In the genomic region with DNA sequence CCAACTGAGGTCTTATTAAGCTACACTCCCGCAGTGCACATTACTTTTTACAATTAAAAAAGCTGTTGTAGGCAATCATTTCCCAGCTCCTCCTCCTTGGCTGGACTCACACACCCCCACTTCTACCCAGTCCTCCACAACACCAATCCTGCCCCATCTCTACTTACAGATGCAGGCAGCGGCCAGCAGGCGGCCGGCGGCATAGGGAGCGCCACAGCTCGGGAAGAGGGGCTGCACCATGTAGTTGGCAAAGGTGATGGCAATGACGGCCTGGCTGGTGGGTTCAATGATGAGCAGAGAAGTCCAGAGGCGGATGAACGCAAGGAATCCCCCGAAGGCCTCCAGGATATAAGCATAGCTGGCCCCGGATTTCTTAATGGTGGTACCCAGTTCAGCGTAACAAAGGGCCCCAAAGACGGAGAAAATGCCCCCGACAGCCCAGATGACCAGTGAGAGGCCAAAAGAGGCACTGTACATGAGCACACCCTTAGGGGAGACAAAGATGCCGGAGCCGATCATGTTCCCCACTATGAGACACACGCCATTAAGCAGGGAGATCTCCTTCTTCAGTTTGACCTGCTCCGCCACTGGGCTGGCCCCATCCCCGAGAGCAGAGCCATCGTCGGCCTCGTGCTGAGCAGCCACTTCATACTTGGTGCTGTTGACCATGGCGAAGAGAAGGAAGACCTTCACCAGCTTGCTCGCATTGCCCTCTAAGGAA, we compare ENCODE assay signal across 11 mouse cellular contexts. TPM values are rescaled to one million over a fixed set of nuclear protein-coding genes. Genes with fewer than 3 reads are reported as not detected.
DNase-seq lines count a peak whose midpoint lies in the region; ATAC-seq and TF ChIP-seq lines count a peak whose summit lies in the region.
"Had no signal": no experiment of that assay in that cellular context is flagged by ENCODE, and none has a peak within 500 bp of the region (broad histone marks: within the 10 kb centered on the region; RNA-seq: fewer than 3 reads in every experiment).

No protein-coding gene starts in this region.

- TF ChIP-seq EP300 in ES-Bruce4 (IDR thresholded peaks at IDR 0.05; ENCODE audit: insufficient read depth, low read depth, low read length), result no peak
- no peak for TF ChIP-seq EP300 in liver, embryonic 14.5 days (IDR thresholded peaks at IDR 0.05; ENCODE audit: low read depth)

- no peaks in the 10 kb centered on the region for H3K9me3 ChIP-seq in hindbrain, embryonic 13.5 days
- H3K9me3 ChIP-seq in hindbrain, embryonic 12.5 days (replicated peaks), result no peaks in the 10 kb centered on the region
- H3K9me3 ChIP-seq in ES-Bruce4 (replicated peaks; ENCODE audit: control insufficient read depth, insufficient read depth, low read length, poor library complexity, severe bottlenecking), result no peaks in the 10 kb centered on the region
- no peaks in the 10 kb centered on the region for H3K9me3 ChIP-seq in intestine, embryonic 15.5 days
- H3K9me3 ChIP-seq in liver, embryonic 14.5 days (ENCODE audit: control insufficient read depth, low read length), result no peaks in the 10 kb centered on the region
- H3K9me3 ChIP-seq: forebrain, embryonic 13.5 days; G1E had no signal

- no peak overlapping the region for H3K4me3 ChIP-seq in hindbrain, embryonic 13.5 days
- no peak overlapping the region for H3K4me3 ChIP-seq in hindbrain, embryonic 12.5 days
- peak overlapping the region; percentile 33 for H3K4me3 ChIP-seq in ES-Bruce4 (ENCODE audit: low read depth, low read length)
- H3K4me3 ChIP-seq in intestine, embryonic 15.5 days (replicated peaks), result peak overlapping the region; percentile 29
- no peak overlapping the region for H3K4me3 ChIP-seq in liver, embryonic 14.5 days (ENCODE audit: insufficient read depth in 1 of 2, low read depth in 2 of 2, low read length in 2 of 2)
- H3K4me3 ChIP-seq: forebrain, embryonic 13.5 days had no signal

- H3K27ac ChIP-seq in hindbrain, embryonic 13.5 days, result no peak overlapping the region
- no peak overlapping the region for H3K27ac ChIP-seq in hindbrain, embryonic 12.5 days
- H3K27ac ChIP-seq in ES-Bruce4 (ENCODE audit: insufficient read depth, low read length), result 0 out of 2 replicates have a peak overlapping the region, but pooled peaks have one; percentile 93
- H3K27ac ChIP-seq in intestine, embryonic 15.5 days, result peak overlapping the region; percentile 86; the same call in 1 of the 2 replicates
- H3K27ac ChIP-seq in liver, embryonic 14.5 days, result no peak overlapping the region
- H3K27ac ChIP-seq: forebrain, embryonic 13.5 days had no signal

- 0 out of 2 replicates have a peak, but pooled peaks cover 8% of the 10 kb centered on the region for H3K4me1 ChIP-seq in hindbrain, embryonic 13.5 days (replicated peaks)
- H3K4me1 ChIP-seq in hindbrain, embryonic 12.5 days, result peaks cover 15% of the 10 kb centered on the region
- peaks cover 2% of the 10 kb centered on the region for H3K4me1 ChIP-seq in ES-Bruce4 (ENCODE audit: control insufficient read depth, insufficient read depth, low read length)
- H3K4me1 ChIP-seq in intestine, embryonic 15.5 days (replicated peaks), result peaks cover 6% of the 10 kb centered on the region
- H3K4me1 ChIP-seq in liver, embryonic 14.5 days (replicated peaks; ENCODE audit: control insufficient read depth in 2 of 2, insufficient read depth in 2 of 2, low read length in 1 of 2), result peaks cover 0 to 14% of the 10 kb centered on the region in 2 experiments; a peak in 3 of 4 replicates

- intact Hi-C loops in gastrocnemius, postnatal 36 days (cut with DNase I), result no loop called here

- H3K4me2 ChIP-seq in hindbrain, embryonic 13.5 days, result 0 out of 2 replicates have a peak overlapping the region, but pooled peaks have one; percentile 6
- H3K4me2 ChIP-seq in hindbrain, embryonic 12.5 days (replicated peaks), result no peak overlapping the region
- H3K4me2 ChIP-seq in intestine, embryonic 15.5 days (replicated peaks), result peak overlapping the region; percentile 52
- no peak overlapping the region for H3K4me2 ChIP-seq in liver, embryonic 14.5 days (ENCODE audit: low read depth)
- H3K4me2 ChIP-seq: forebrain, embryonic 13.5 days had no signal

- 82% methylated on average over 25 of the region's 25 CpGs for WGBS in hindbrain, embryonic 13.5 days
- WGBS in hindbrain, embryonic 12.5 days, result 81% methylated on average over 25 of the region's 25 CpGs
- WGBS in intestine, embryonic 15.5 days, result 78% methylated on average over 25 of the region's 25 CpGs
- 84% methylated on average over 25 of the region's 25 CpGs for WGBS in liver, embryonic 14.5 days (ENCODE audit: insufficient replicate concordance)

- TF ChIP-seq POLR2A in ES-Bruce4 (IDR thresholded peaks at IDR 0.05; ENCODE audit: insufficient read depth, low read length), result no peak

- H3K9ac ChIP-seq in hindbrain, embryonic 13.5 days, result no peak overlapping the region
- H3K9ac ChIP-seq in hindbrain, embryonic 12.5 days, result no peak overlapping the region
- peak overlapping the region; percentile 3 for H3K9ac ChIP-seq in ES-Bruce4 (ENCODE audit: low read depth, poor library complexity, severe bottlenecking)
- peak overlapping the region; percentile 20; the same call in 1 of the 2 replicates for H3K9ac ChIP-seq in intestine, embryonic 15.5 days
- H3K9ac ChIP-seq in liver, embryonic 14.5 days (replicated peaks), result no peak overlapping the region
- H3K9ac ChIP-seq: forebrain, embryonic 13.5 days had no signal

- no peaks in the 10 kb centered on the region for H3K36me3 ChIP-seq in hindbrain, embryonic 13.5 days
- H3K36me3 ChIP-seq in hindbrain, embryonic 12.5 days, result no peaks in the 10 kb centered on the region
- peaks cover 31% of the 10 kb centered on the region for H3K36me3 ChIP-seq in ES-Bruce4 (ENCODE audit: control insufficient read depth, insufficient read depth, low read length, poor library complexity, severe bottlenecking)
- no peaks in the 10 kb centered on the region for H3K36me3 ChIP-seq in intestine, embryonic 15.5 days
- no peaks in the 10 kb centered on the region for H3K36me3 ChIP-seq in liver, embryonic 14.5 days (replicated peaks; ENCODE audit: control insufficient read depth, insufficient read depth, low read depth)
- H3K36me3 ChIP-seq: G1E had no signal

- H3K27me3 ChIP-seq in hindbrain, embryonic 13.5 days, result peaks cover 10% of the 10 kb centered on the region
- H3K27me3 ChIP-seq in hindbrain, embryonic 12.5 days, result peaks cover 5% of the 10 kb centered on the region; the same call in 1 of the 2 replicates
- no peaks in the 10 kb centered on the region for H3K27me3 ChIP-seq in ES-Bruce4 (ENCODE audit: control insufficient read depth, insufficient read depth, low read length, poor library complexity, severe bottlenecking)
- H3K27me3 ChIP-seq in intestine, embryonic 15.5 days (replicated peaks), result no peaks in the 10 kb centered on the region
- no peaks in the 10 kb centered on the region for H3K27me3 ChIP-seq in liver, embryonic 14.5 days (ENCODE audit: control insufficient read depth, insufficient read depth, low read length)
- H3K27me3 ChIP-seq: forebrain, embryonic 13.5 days had no signal

- TF ChIP-seq CTCF in ES-Bruce4 (IDR thresholded peaks at IDR 0.05; ENCODE audit: low read depth, low read length), result peak; percentile 26
- TF ChIP-seq CTCF in liver, embryonic 14.5 days (IDR thresholded peaks at IDR 0.05; ENCODE audit: low read depth), result peak; percentile 28; the same call in 1 of the 2 replicates

- no peak for DNase-seq in liver, embryonic 14.5 days (ENCODE audit: low read depth in 3 of 3, low spot score in 3 of 3)
- DNase-seq in cerebellum, adult 18-20 months, result no peak
- no peak for DNase-seq in thymus, postnatal 25 days
- DNase-seq in gastrocnemius, postnatal 36 days, result no peak
- DNase-seq: adrenal gland, postnatal 25 days had no signal

- no peak for ATAC-seq in hindbrain, embryonic 13.5 days (ENCODE audit: low FRiP score)
- ATAC-seq in hindbrain, embryonic 12.5 days (ENCODE audit: low FRiP score), result no peak
- ATAC-seq in intestine, embryonic 15.5 days, result no peak
- no peak; the same call in 1 of the 2 replicates for ATAC-seq in liver, embryonic 14.5 days (ENCODE audit: insufficient read depth)
- ATAC-seq: forebrain, embryonic 13.5 days had no signal

RNA-seq across cellular contexts. Expression of a gene that starts 9.1 kb away (rescaled TPM):
- polyA plus RNA-seq in hindbrain, embryonic 13.5 days (2015; fragmentation: Nextera tagmentation; extraction: Ambion mirVana), result 5.9 and 6.0 TPM in 2 replicates
- polyA plus RNA-seq in hindbrain, embryonic 12.5 days (2016; fragmentation: Nextera tagmentation; extraction: Ambion mirVana), result 5.1 and 5.2 TPM in 2 replicates
- 46.6 and 47.7 TPM in 2 replicates for polyA plus RNA-seq in ES-Bruce4 (2011; ENCODE audit: insufficient read depth, insufficient read length, low read depth, missing spikeins)
- 51.0 and 56.3 TPM in 2 replicates for polyA plus RNA-seq in intestine, embryonic 15.5 days (2015; fragmentation: Nextera tagmentation; extraction: Ambion mirVana)
- polyA plus RNA-seq in liver, embryonic 14.5 days (2012; rRNA removed), result 7.8 and 8.7 TPM in 2 replicates
- 4.9 and 6.2 TPM in 2 replicates for polyA plus RNA-seq in liver, embryonic 14.5 days (2014; fragmentation: Nextera tagmentation; extraction: Ambion mirVana)
- total RNA-seq in gastrocnemius, postnatal 36 days (2021), result 1 to 10 TPM in 1 of 2 experiments, under 1 TPM in 1; 0.97 to 1.5 TPM

RNA-seq across cellular contexts. Expression of a gene that starts 18.2 kb away (rescaled TPM):
- polyA plus RNA-seq in hindbrain, embryonic 13.5 days (2015; fragmentation: Nextera tagmentation; extraction: Ambion mirVana), result 298 and 306 TPM in 2 replicates
- polyA plus RNA-seq in hindbrain, embryonic 12.5 days (2016; fragmentation: Nextera tagmentation; extraction: Ambion mirVana), result 239 and 255 TPM in 2 replicates
- 114 and 115 TPM in 2 replicates for polyA plus RNA-seq in ES-Bruce4 (2011; ENCODE audit: insufficient read depth, insufficient read length, low read depth, missing spikeins)
- 270 and 308 TPM in 2 replicates for polyA plus RNA-seq in intestine, embryonic 15.5 days (2015; fragmentation: Nextera tagmentation; extraction: Ambion mirVana)
- 107 and 177 TPM in 2 replicates for polyA plus RNA-seq in liver, embryonic 14.5 days (2012; rRNA removed)
- 218 and 228 TPM in 2 replicates for polyA plus RNA-seq in liver, embryonic 14.5 days (2014; fragmentation: Nextera tagmentation; extraction: Ambion mirVana)
- 10 to 100 TPM; 87.6 to 92.8 TPM for total RNA-seq in gastrocnemius, postnatal 36 days (2021)

RNA-seq across cellular contexts. Expression of a gene that starts 22.9 kb away (rescaled TPM):
- 49.1 and 54.9 TPM in 2 replicates for polyA plus RNA-seq in hindbrain, embryonic 13.5 days (2015; fragmentation: Nextera tagmentation; extraction: Ambion mirVana)
- polyA plus RNA-seq in hindbrain, embryonic 12.5 days (2016; fragmentation: Nextera tagmentation; extraction: Ambion mirVana), result 113 and 117 TPM in 2 replicates
- 50.4 and 60.7 TPM in 2 replicates for polyA plus RNA-seq in ES-Bruce4 (2011; ENCODE audit: insufficient read depth, insufficient read length, low read depth, missing spikeins)
- polyA plus RNA-seq in intestine, embryonic 15.5 days (2015; fragmentation: Nextera tagmentation; extraction: Ambion mirVana), result 110 and 112 TPM in 2 replicates
- polyA plus RNA-seq in liver, embryonic 14.5 days (2012; rRNA removed), result 17.7 and 19.0 TPM in 2 replicates
- 14.4 and 15.5 TPM in 2 replicates for polyA plus RNA-seq in liver, embryonic 14.5 days (2014; fragmentation: Nextera tagmentation; extraction: Ambion mirVana)
- total RNA-seq in gastrocnemius, postnatal 36 days (2021), result 10 to 100 TPM; 10.7 to 10.8 TPM

RNA-seq across cellular contexts. Expression of a gene that starts 47.9 kb away (rescaled TPM):
- polyA plus RNA-seq in hindbrain, embryonic 13.5 days (2015; fragmentation: Nextera tagmentation; extraction: Ambion mirVana), result 47.7 and 51.3 TPM in 2 replicates
- polyA plus RNA-seq in hindbrain, embryonic 12.5 days (2016; fragmentation: Nextera tagmentation; extraction: Ambion mirVana), result 39.2 and 42.2 TPM in 2 replicates
- polyA plus RNA-seq in ES-Bruce4 (2011; ENCODE audit: insufficient read depth, insufficient read length, low read depth, missing spikeins), result 86.1 and 96.4 TPM in 2 replicates
- 41.7 and 48.8 TPM in 2 replicates for polyA plus RNA-seq in intestine, embryonic 15.5 days (2015; fragmentation: Nextera tagmentation; extraction: Ambion mirVana)
- polyA plus RNA-seq in liver, embryonic 14.5 days (2012; rRNA removed), result 27.9 and 29.8 TPM in 2 replicates
- 17.4 and 20.1 TPM in 2 replicates for polyA plus RNA-seq in liver, embryonic 14.5 days (2014; fragmentation: Nextera tagmentation; extraction: Ambion mirVana)
- total RNA-seq in gastrocnemius, postnatal 36 days (2021), result 10 to 100 TPM; 48.3 to 54.6 TPM

RNA-seq across cellular contexts. Expression of a gene that starts 55.4 kb away (rescaled TPM):
- 29.9 and 32.0 TPM in 2 replicates for polyA plus RNA-seq in hindbrain, embryonic 13.5 days (2015; fragmentation: Nextera tagmentation; extraction: Ambion mirVana)
- 34.7 and 36.0 TPM in 2 replicates for polyA plus RNA-seq in hindbrain, embryonic 12.5 days (2016; fragmentation: Nextera tagmentation; extraction: Ambion mirVana)
- polyA plus RNA-seq in ES-Bruce4 (2011; ENCODE audit: insufficient read depth, insufficient read length, low read depth, missing spikeins), result 22.9 and 25.8 TPM in 2 replicates
- 57.2 and 60.6 TPM in 2 replicates for polyA plus RNA-seq in intestine, embryonic 15.5 days (2015; fragmentation: Nextera tagmentation; extraction: Ambion mirVana)
- polyA plus RNA-seq in liver, embryonic 14.5 days (2012; rRNA removed), result 12.8 and 12.9 TPM in 2 replicates
- polyA plus RNA-seq in liver, embryonic 14.5 days (2014; fragmentation: Nextera tagmentation; extraction: Ambion mirVana), result 11.1 and 17.2 TPM in 2 replicates
- 10 to 100 TPM; 34.2 to 36.1 TPM for total RNA-seq in gastrocnemius, postnatal 36 days (2021)

Comparison
In these comparisons a context has a peak if more than half of its experiments do, and no peak if none do; other contexts are left out.
1. H3K4me2 ChIP-seq: peak in hindbrain, embryonic 13.5 days (single experiment) and intestine, embryonic 15.5 days (single experiment); none in hindbrain, embryonic 12.5 days (single experiment) and liver, embryonic 14.5 days (single experiment).
2. H3K27ac ChIP-seq: peak in ES-Bruce4 (single experiment) and intestine, embryonic 15.5 days (single experiment); none in hindbrain, embryonic 13.5 days (single experiment), hindbrain, embryonic 12.5 days (single experiment) and liver, embryonic 14.5 days (single experiment).
3. H3K4me3 ChIP-seq: peak in ES-Bruce4 (single experiment) and intestine, embryonic 15.5 days (single experiment); none in hindbrain, embryonic 13.5 days (single experiment), hindbrain, embryonic 12.5 days (single experiment) and liver, embryonic 14.5 days (0 of 2).
4. H3K9ac ChIP-seq: peak in ES-Bruce4 (single experiment) and intestine, embryonic 15.5 days (single experiment); none in hindbrain, embryonic 13.5 days (single experiment), hindbrain, embryonic 12.5 days (single experiment) and liver, embryonic 14.5 days (single experiment).